8 mouse cellular contexts compared by ENCODE assay signal in genomic region chr17:13759853-13760627, GRCm38 (mm10). TPM values are rescaled to one million over a fixed set of nuclear protein-coding genes. Genes with fewer than 3 reads are reported as not detected.
A peak's percentile ranks its signal among the peaks of the same experiment; 100 is the strongest.
DNase-seq lines count a peak whose midpoint lies in the region; ATAC-seq and TF ChIP-seq lines count a peak whose summit lies in the region.

Gene Afdn, plus strand, starts transcription at chr17:13760539.

- intact Hi-C loops in heart, postnatal 25 days (cut with DNase I) = loop anchor here (2.0 to 5.0 kb wide), 3 partner anchors 19 to 77 kb away; no protein-coding TSS in a partner anchor

- H3K27ac ChIP-seq in brown adipose tissue, adult 24 weeks (replicated peaks; ENCODE audit: low read depth, low read length) = peak within 1 kb of the TSS; percentile 90
- peak within 1 kb of the TSS; percentile 98 for H3K27ac ChIP-seq in forebrain, embryonic 15.5 days (replicated peaks)
- peak within 1 kb of the TSS; percentile 98 for H3K27ac ChIP-seq in neural tube, embryonic 15.5 days (replicated peaks)

- peak; percentile 72 for DNase-seq in heart, postnatal 25 days (ENCODE audit: low spot score)
- peak; percentile 68 to 84 for DNase-seq in layer of hippocampus, adult 18-20 months (ENCODE audit: low spot score in 2 of 2)
- peak; percentile 77 for DNase-seq in lung, adult 2 months
- DNase-seq in thymus, postnatal 36 days = peak; percentile 23 to 61

- H3K9me3 ChIP-seq in E14TG2a.4 (ENCODE audit: low read length) = no peaks in the 10 kb centered on the region
- no peaks in the 10 kb centered on the region for H3K9me3 ChIP-seq in forebrain, embryonic 15.5 days
- no peaks in the 10 kb centered on the region for H3K9me3 ChIP-seq in neural tube, embryonic 15.5 days (replicated peaks)

- H3K4me3 ChIP-seq in E14TG2a.4 (replicated peaks; ENCODE audit: low read length) = peak within 1 kb of the TSS; percentile 91
- peak within 1 kb of the TSS; percentile 93 for H3K4me3 ChIP-seq in brown adipose tissue, adult 24 weeks (ENCODE audit: insufficient read depth, low read depth, low read length)
- peak within 1 kb of the TSS; percentile 97 for H3K4me3 ChIP-seq in forebrain, embryonic 15.5 days
- H3K4me3 ChIP-seq in lung, adult 2 months (replicated peaks; ENCODE audit: extremely low read depth, low read depth, low read length) = peak within 1 kb of the TSS; percentile 96
- peak within 1 kb of the TSS; percentile 93 for H3K4me3 ChIP-seq in neural tube, embryonic 15.5 days (replicated peaks)

- TF ChIP-seq POLR2A in lung, adult 2 months (IDR thresholded peaks at IDR 0.05; ENCODE audit: borderline replicate concordance, extremely low read depth, low read depth, low read length) = peak; percentile 66; the same call in 1 of the 2 replicates

- 0 out of 2 replicates have a peak, but pooled peaks cover 4% of the 10 kb centered on the region for H3K36me3 ChIP-seq in E14TG2a.4 (ENCODE audit: insufficient read depth, low read length)
- no peaks in the 10 kb centered on the region for H3K36me3 ChIP-seq in forebrain, embryonic 15.5 days
- no peaks in the 10 kb centered on the region for H3K36me3 ChIP-seq in neural tube, embryonic 15.5 days

- peak within 1 kb of the TSS; percentile 87 for H3K4me2 ChIP-seq in forebrain, embryonic 15.5 days (replicated peaks)
- peak within 1 kb of the TSS; percentile 85 for H3K4me2 ChIP-seq in neural tube, embryonic 15.5 days

- TF ChIP-seq CTCF in E14TG2a.4 (conservative IDR thresholded peaks at IDR 0.05; ENCODE audit: low read length) = no peak
- TF ChIP-seq CTCF in lung, adult 2 months (IDR thresholded peaks at IDR 0.05; ENCODE audit: insufficient read depth, low read length) = no peak

- H3K9ac ChIP-seq in forebrain, embryonic 15.5 days (replicated peaks) = peak within 1 kb of the TSS; percentile 99
- peak within 1 kb of the TSS; percentile 94 for H3K9ac ChIP-seq in neural tube, embryonic 15.5 days (replicated peaks)

- WGBS in forebrain, embryonic 15.5 days = under 1% methylated on average over 102 of the region's 108 CpGs
- WGBS in lung, adult 2 months = 7% methylated on average over 108 of the region's 108 CpGs
- under 1% methylated on average over 86 of the region's 108 CpGs for WGBS in neural tube, embryonic 15.5 days

- peak; percentile 89 for ATAC-seq in forebrain, embryonic 15.5 days (replicated peaks)
- peak; percentile 88 for ATAC-seq in neural tube, embryonic 15.5 days (ENCODE audit: low FRiP score)

- H3K27me3 ChIP-seq in E14TG2a.4 (ENCODE audit: insufficient read depth, low read length) = no peaks in the 10 kb centered on the region
- H3K27me3 ChIP-seq in forebrain, embryonic 15.5 days = no peaks in the 10 kb centered on the region
- no peaks in the 10 kb centered on the region for H3K27me3 ChIP-seq in neural tube, embryonic 15.5 days (replicated peaks)

- peaks cover 65% of the 10 kb centered on the region for H3K4me1 ChIP-seq in E14TG2a.4 (replicated peaks; ENCODE audit: low read depth, low read length)
- no peaks in the 10 kb centered on the region for H3K4me1 ChIP-seq in brown adipose tissue, adult 24 weeks (ENCODE audit: control insufficient read depth, insufficient read depth, insufficient read length, low read length)
- peaks cover 45% of the 10 kb centered on the region for H3K4me1 ChIP-seq in forebrain, embryonic 15.5 days
- peaks cover 9% of the 10 kb centered on the region; the same call in 1 of the 2 replicates for H3K4me1 ChIP-seq in lung, adult 2 months (ENCODE audit: control insufficient read depth, insufficient read depth, low read length)
- H3K4me1 ChIP-seq in neural tube, embryonic 15.5 days = peaks cover 27% of the 10 kb centered on the region

RNA-seq across cellular contexts. Expression of gene Afdn, which starts in this region (rescaled TPM):
- 28.9 and 74.8 TPM in 2 replicates for polyA plus RNA-seq in brown adipose tissue, adult 24 weeks (2012; ENCODE audit: insufficient read depth, insufficient read length, missing spikeins)
- 179 and 191 TPM in 2 replicates for polyA plus RNA-seq in forebrain, embryonic 15.5 days (2015; fragmentation: Nextera tagmentation; extraction: Ambion mirVana)
- 10 to 100 TPM; 87.9 to 96.9 TPM for total RNA-seq in heart, postnatal 25 days (2021)
- total RNA-seq in layer of hippocampus, adult 18-20 months (2021) = 100 to 1,000 TPM; 101 to 105 TPM
- polyA plus RNA-seq in lung, adult 2 months (2012; rRNA removed) = 52.2 and 78.2 TPM in 2 replicates
- polyA plus RNA-seq in neural tube, embryonic 15.5 days (2015; fragmentation: Nextera tagmentation; extraction: Ambion mirVana) = 90.4 and 124 TPM in 2 replicates

Comparison
In these comparisons a context has a peak if more than half of its experiments do, and no peak if none do; other contexts are left out.
1. Peak in every context shown above with its lines: DNase-seq, ATAC-seq, H3K4me3 ChIP-seq and H3K27ac ChIP-seq.